Mouse (Mus musculus) embryo, embryonic 11.5 days (tissue): ENCODE results near the gene Stpg4.

Source experiments
- DNase-seq: peaks from one replicate; pipeline ENCODE4 v3.0.0-alpha.2; 2012; ENCODE audit warnings: low read depth, low spot score

Gene Stpg4

GRCm38 (mm10) chr17:87427511-87427910 lies at the start of gene Stpg4:
Stpg4 (minus strand) TSS chr17:87427741.
- DNase-seq: no peak

- no peak for DNase-seq
These were observed 47.8 kb upstream of the Stpg4 start for GRCm38 (mm10) chr17:87475356-87475755.

GRCm38 (mm10) chr17:87474501-87474795 lies 46.9 kb upstream of the Stpg4 start:
- DNase-seq: no peak

GRCm38 (mm10) chr17:87473736-87474500 lies 46.4 kb upstream of the Stpg4 start:
- peak; percentile 13 for DNase-seq

GRCm38 (mm10) chr17:87473441-87473735 lies 45.8 kb upstream of the Stpg4 start:
- DNase-seq: no peak

- no peak for DNase-seq
These were observed 45.3 kb upstream of the Stpg4 start for GRCm38 (mm10) chr17:87472879-87473278.

GRCm38 (mm10) chr17:87471661-87472060 lies 44.1 kb upstream of the Stpg4 start:
- DNase-seq: no peak

GRCm38 (mm10) chr17:87470797-87471196 lies 43.3 kb upstream of the Stpg4 start:
- no peak for DNase-seq

GRCm38 (mm10) chr17:87470282-87470681 lies 42.7 kb upstream of the Stpg4 start:
- no peak for DNase-seq

GRCm38 (mm10) chr17:87469428-87469827 lies 41.9 kb upstream of the Stpg4 start:
- DNase-seq: no peak

GRCm38 (mm10) chr17:87468616-87469015 lies 41.1 kb upstream of the Stpg4 start:
- DNase-seq: no peak

GRCm38 (mm10) chr17:87461499-87461896 lies 34.0 kb upstream of the Stpg4 start:
- no peak for DNase-seq

- DNase-seq: no peak
These were observed 33.3 kb upstream of the Stpg4 start for GRCm38 (mm10) chr17:87460669-87461498.

GRCm38 (mm10) chr17:87459750-87460668 lies 32.5 kb upstream of the Stpg4 start:
- DNase-seq: no peak

- no peak for DNase-seq
These were observed 31.6 kb upstream of the Stpg4 start for GRCm38 (mm10) chr17:87458911-87459749.

GRCm38 (mm10) chr17:87457961-87458360 lies 30.4 kb upstream of the Stpg4 start:
- DNase-seq: no peak

GRCm38 (mm10) chr17:87454121-87454520 lies 26.6 kb upstream of the Stpg4 start:
- DNase-seq: no peak

- no peak for DNase-seq
These were observed 25.8 kb upstream of the Stpg4 start for GRCm38 (mm10) chr17:87453336-87453735.

- no peak for DNase-seq
These were observed 21.3 kb upstream of the Stpg4 start for GRCm38 (mm10) chr17:87448881-87449280.

GRCm38 (mm10) chr17:87448339-87448738 lies 20.8 kb upstream of the Stpg4 start:
- no peak for DNase-seq

GRCm38 (mm10) chr17:87447612-87448200 lies 20.2 kb upstream of the Stpg4 start:
- no peak for DNase-seq
